Mouse (Mus musculus): ENCODE measurements at regions not wholly inside any gene's neighbourhood (a gene's known extent, or its start where the extent isn't known, plus 50 kb on each side); places are given as distances from the start of the nearest gene placed in this dataset.
"Not testable (repeated sequence)": the region's sequence is repeated elsewhere in the genome, so short reads cannot be mapped to it uniquely, and the experiment has no call there.

GRCm38 (mm10) chr14:13055198-13055597 is 229.4 kb upstream of the Synpr start:
- Histone ChIP-seq H3K9ac (no peak overlapping the region), H3K27ac (ENCODE audit: low read depth, low read length) (no peak overlapping the region), H3K9me3 (ENCODE audit: low read length) (no peaks in the 10 kb centered on the region), H3K4me3 (ENCODE audit: low read depth, low read length) (no peak overlapping the region), H3K4me1 (ENCODE audit: insufficient read depth) (no peaks in the 10 kb centered on the region), H3K36me3 (ENCODE audit: insufficient read depth) (no peaks in the 10 kb centered on the region), H3K27me3 (ENCODE audit: insufficient read depth, low read length) (no peaks in the 10 kb centered on the region), H3K4me2 (ENCODE audit: low read depth) (no peak overlapping the region)
- TF ChIP-seq CTCF (IDR thresholded peaks at IDR 0.05; ENCODE audit: low read depth): no peak
- DNase-seq (no peak), ATAC-seq (no peak)
- 70% methylated on average over 2 of the region's 2 CpGs for WGBS

GRCm38 (mm10) chr14:13042536-13042935 is 219.7 kb upstream of the Cadps start:
- not testable (repeated sequence) for H3K4me3 ChIP-seq (ENCODE audit: low read depth, low read length); H3K4me1 ChIP-seq (ENCODE audit: insufficient read depth); DNase-seq; H3K27ac ChIP-seq (ENCODE audit: low read depth, low read length); H3K9ac ChIP-seq; H3K4me2 ChIP-seq (ENCODE audit: low read depth); H3K27me3 ChIP-seq (ENCODE audit: insufficient read depth, low read length); ATAC-seq; H3K36me3 ChIP-seq (ENCODE audit: insufficient read depth); H3K9me3 ChIP-seq (ENCODE audit: low read length)
- 23% methylated on average over 3 of the region's 3 CpGs for WGBS

GRCm38 (mm10) chr14:13041741-13042140 is 218.9 kb upstream of the Cadps start:
- H3K9me3 ChIP-seq (ENCODE audit: low read length): no peaks in the 10 kb centered on the region
- H3K4me1 ChIP-seq (ENCODE audit: insufficient read depth): no peaks in the 10 kb centered on the region
- H3K4me3 ChIP-seq (ENCODE audit: low read depth, low read length): no peak overlapping the region
- 29% methylated on average over 1 of the region's 1 CpGs for WGBS
- no peak for TF ChIP-seq CTCF (IDR thresholded peaks at IDR 0.05; ENCODE audit: low read depth)
- H3K36me3 ChIP-seq (ENCODE audit: insufficient read depth): no peaks in the 10 kb centered on the region
- no peak overlapping the region for H3K27ac ChIP-seq (ENCODE audit: low read depth, low read length)
- H3K4me2 ChIP-seq (ENCODE audit: low read depth): no peak overlapping the region
- no peak overlapping the region for H3K9ac ChIP-seq
- DNase-seq: no peak
- no peak; the same call in 1 of the 2 replicates for ATAC-seq
- H3K27me3 ChIP-seq (ENCODE audit: insufficient read depth, low read length): no peaks in the 10 kb centered on the region

- Histone ChIP-seq H3K4me1 (ENCODE audit: insufficient read depth) (no peaks in the 10 kb centered on the region), H3K4me2 (ENCODE audit: low read depth) (no peak overlapping the region), H3K9ac (no peak overlapping the region), H3K27me3 (ENCODE audit: insufficient read depth, low read length) (no peaks in the 10 kb centered on the region), H3K36me3 (ENCODE audit: insufficient read depth) (no peaks in the 10 kb centered on the region), H3K27ac (ENCODE audit: low read depth, low read length) (no peak overlapping the region), H3K4me3 (ENCODE audit: low read depth, low read length) (no peak overlapping the region), H3K9me3 (ENCODE audit: low read length) (no peaks in the 10 kb centered on the region)
- 67% methylated on average over 2 of the region's 2 CpGs for WGBS
- TF ChIP-seq CTCF (IDR thresholded peaks at IDR 0.05; ENCODE audit: low read depth): no peak
- ATAC-seq: no peak
- DNase-seq: no peak
Measured at GRCm38 (mm10) chr14:13040176-13040575, 217.3 kb upstream of the Cadps start.

- no peak overlapping the region for H3K4me2 ChIP-seq (ENCODE audit: low read depth)
- no peaks in the 10 kb centered on the region for H3K9me3 ChIP-seq (ENCODE audit: low read length)
- WGBS: 92% methylated on average over 2 of the region's 2 CpGs
- ATAC-seq: no peak
- TF ChIP-seq CTCF (IDR thresholded peaks at IDR 0.05; ENCODE audit: low read depth): no peak
- no peak overlapping the region for H3K9ac ChIP-seq
- no peaks in the 10 kb centered on the region for H3K4me1 ChIP-seq (ENCODE audit: insufficient read depth)
- H3K27ac ChIP-seq (ENCODE audit: low read depth, low read length): no peak overlapping the region
- H3K27me3 ChIP-seq (ENCODE audit: insufficient read depth, low read length): no peaks in the 10 kb centered on the region
- no peak overlapping the region for H3K4me3 ChIP-seq (ENCODE audit: low read depth, low read length)
- DNase-seq: no peak
- H3K36me3 ChIP-seq (ENCODE audit: insufficient read depth): no peaks in the 10 kb centered on the region
Measured at GRCm38 (mm10) chr14:13037426-13037825, 214.5 kb upstream of the Cadps start.

GRCm38 (mm10) chr14:13029794-13030193 is 206.9 kb upstream of the Cadps start:
- H3K36me3 ChIP-seq (ENCODE audit: insufficient read depth): no peaks in the 10 kb centered on the region
- no peak for TF ChIP-seq CTCF (IDR thresholded peaks at IDR 0.05; ENCODE audit: low read depth)
- DNase-seq (no peak), ATAC-seq (no peak)
- H3K27me3 ChIP-seq (ENCODE audit: insufficient read depth, low read length): no peaks in the 10 kb centered on the region
- H3K27ac ChIP-seq (ENCODE audit: low read depth, low read length): no peak overlapping the region
- no peak overlapping the region for H3K4me3 ChIP-seq (ENCODE audit: low read depth, low read length)
- no peaks in the 10 kb centered on the region for H3K4me1 ChIP-seq (ENCODE audit: insufficient read depth)
- no peak overlapping the region for H3K9ac ChIP-seq
- 85% methylated on average over 2 of the region's 2 CpGs for WGBS
- H3K4me2 ChIP-seq (ENCODE audit: low read depth): no peak overlapping the region
- H3K9me3 ChIP-seq (ENCODE audit: low read length): no peaks in the 10 kb centered on the region

GRCm38 (mm10) chr14:13022744-13023143 is 199.9 kb upstream of the Cadps start:
- H3K27me3 ChIP-seq (ENCODE audit: insufficient read depth, low read length): no peaks in the 10 kb centered on the region
- no peaks in the 10 kb centered on the region for H3K9me3 ChIP-seq (ENCODE audit: low read length)
- ATAC-seq (no peak), DNase-seq (no peak)
- H3K9ac ChIP-seq: no peak overlapping the region
- H3K36me3 ChIP-seq (ENCODE audit: insufficient read depth): no peaks in the 10 kb centered on the region
- no peak overlapping the region for H3K4me3 ChIP-seq (ENCODE audit: low read depth, low read length)
- H3K4me2 ChIP-seq (ENCODE audit: low read depth): no peak overlapping the region
- H3K27ac ChIP-seq (ENCODE audit: low read depth, low read length): no peak overlapping the region
- no peaks in the 10 kb centered on the region for H3K4me1 ChIP-seq (ENCODE audit: insufficient read depth)
- TF ChIP-seq CTCF (IDR thresholded peaks at IDR 0.05; ENCODE audit: low read depth): no peak

- no peak overlapping the region for H3K4me2 ChIP-seq (ENCODE audit: low read depth)
- DNase-seq (no peak), ATAC-seq (no peak)
- H3K36me3 ChIP-seq (ENCODE audit: insufficient read depth): no peaks in the 10 kb centered on the region
- H3K9ac ChIP-seq: no peak overlapping the region
- H3K4me1 ChIP-seq (ENCODE audit: insufficient read depth): no peaks in the 10 kb centered on the region
- H3K9me3 ChIP-seq (ENCODE audit: low read length): no peaks in the 10 kb centered on the region
- no peak for TF ChIP-seq CTCF (IDR thresholded peaks at IDR 0.05; ENCODE audit: low read depth)
- no peaks in the 10 kb centered on the region for H3K27me3 ChIP-seq (ENCODE audit: insufficient read depth, low read length)
- WGBS: 61% methylated on average over 3 of the region's 3 CpGs
- H3K4me3 ChIP-seq (ENCODE audit: low read depth, low read length): no peak overlapping the region
- H3K27ac ChIP-seq (ENCODE audit: low read depth, low read length): no peak overlapping the region
Measured at GRCm38 (mm10) chr14:13011099-13011498, 188.2 kb upstream of the Cadps start.
